Mouse (Mus musculus) gastrocnemius, postnatal 14 days (tissue): ENCODE results near the gene Wbp2. TPM values are rescaled to one million over a fixed set of nuclear protein-coding genes. Genes with fewer than 3 reads are reported as not detected.

ENCODE experiments used
- DNase-seq: peaks from one replicate; pipeline ENCODE4 v3.0.0; 2021; ENCODE audit warnings: mixed read lengths
- intact Hi-C: fragments of 180-260 bp; cut with DNase I; formaldehyde crosslinking; loops from one replicate; pipeline ENCODE4 v1.15.1; 2025; ENCODE audit warnings: low total_unique reads
- total RNA-seq, 2 experiments: library from RNA; stranded (reverse); gene quantifications; 2 replicates each; pipeline ENCODE4 v1.2.3; 2021

Wbp2 gene
- total RNA-seq, 2 experiments from 2014 or later, result 61.6 to 65.3 TPM

GRCm38 (mm10) chr11:116076266-116076540, 10.6 kb downstream of the Wbp2 start:
- no peak for DNase-seq
- intact Hi-C loops, result no loop called here

GRCm38 (mm10) chr11:116075539-116076265, 11.1 kb downstream of the Wbp2 start:
- intact Hi-C loops, result no loop called here

DNA sequence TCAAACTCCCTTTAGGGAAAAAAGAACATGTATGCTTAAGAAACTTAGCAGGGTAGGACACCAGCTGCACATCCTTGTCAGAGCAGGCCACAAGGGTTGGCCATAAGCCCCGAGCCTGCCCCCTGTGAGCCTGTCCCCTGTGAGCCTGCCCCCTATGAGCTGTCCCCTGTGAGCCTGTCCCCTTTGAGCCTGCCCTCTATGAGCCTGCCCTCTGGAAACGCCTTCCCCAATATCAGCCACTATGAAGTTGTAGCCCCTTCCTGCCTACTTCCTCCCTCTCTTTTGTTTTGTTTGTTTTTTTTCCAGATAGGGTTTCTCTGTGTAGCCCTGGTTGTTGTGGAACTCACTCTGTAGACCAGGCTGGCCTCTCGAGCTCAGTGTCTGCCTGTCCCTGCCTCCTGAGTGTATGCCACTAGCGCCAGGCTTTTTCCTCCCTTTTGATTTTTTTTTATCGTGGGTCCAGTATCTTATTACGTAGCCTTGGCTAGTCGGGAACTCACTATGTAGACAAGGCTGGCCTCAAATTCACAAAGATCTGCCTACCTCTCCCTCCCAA, 12.3 kb downstream of the Wbp2 start:
- intact Hi-C loops, result no loop called here
- DNase-seq, result no peak

More at GRCm38 (mm10) chr11:116075539-116076265, 11.1 kb downstream of the Wbp2 start:
- DNase-seq, result no peak

GRCm38 (mm10) chr11:116072608-116073007, 14.2 kb downstream of the Wbp2 start:
- DNase-seq, result no peak
- intact Hi-C loops, result no loop called here

DNA sequence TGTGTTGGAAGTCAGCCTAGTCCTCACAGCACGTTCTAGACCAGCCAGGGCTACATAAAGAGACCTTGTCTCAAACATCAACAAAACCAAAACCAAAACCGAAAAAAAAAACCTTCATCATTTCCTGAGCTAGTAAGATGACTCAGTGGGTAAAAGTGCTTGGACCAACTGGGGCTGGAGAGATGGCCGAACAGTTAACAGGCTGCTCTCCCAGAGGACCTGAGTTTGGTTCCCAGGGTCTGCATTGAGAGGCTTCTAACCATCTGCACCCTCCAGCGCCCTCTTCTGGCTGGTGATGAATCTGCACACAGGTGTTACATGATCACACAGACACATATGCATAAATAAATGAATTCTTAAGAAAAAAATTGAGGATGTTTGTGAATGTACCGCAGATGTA, 15.3 kb downstream of the Wbp2 start:
- DNase-seq, result no peak
- intact Hi-C loops, result no loop called here

DNA sequence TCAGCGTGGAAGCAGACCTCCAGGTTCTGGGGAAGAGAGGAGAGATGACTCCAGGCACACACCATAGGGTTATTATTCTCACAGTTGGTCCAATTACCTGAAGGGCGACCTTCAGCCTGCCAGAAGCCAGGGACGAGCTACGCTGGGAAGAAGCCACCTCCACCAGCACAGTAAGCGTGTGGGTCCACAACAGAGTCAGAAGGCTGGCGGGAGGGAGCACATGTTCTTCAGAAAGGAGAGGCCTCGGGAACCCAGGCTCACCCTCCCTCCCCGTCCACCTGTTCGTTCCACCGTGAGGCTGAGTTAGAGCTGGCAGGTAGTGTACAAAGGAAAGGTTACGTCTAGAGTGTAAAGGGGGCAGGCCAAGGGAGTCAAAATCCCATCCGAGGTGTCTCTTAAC, 21.4 kb downstream of the Wbp2 start:
- DNase-seq, result no peak
- intact Hi-C loops, result no loop called here

- intact Hi-C loops, result no loop called here
Observed at GRCm38 (mm10) chr11:116064187-116064867, 22.5 kb downstream of the Wbp2 start.

DNA sequence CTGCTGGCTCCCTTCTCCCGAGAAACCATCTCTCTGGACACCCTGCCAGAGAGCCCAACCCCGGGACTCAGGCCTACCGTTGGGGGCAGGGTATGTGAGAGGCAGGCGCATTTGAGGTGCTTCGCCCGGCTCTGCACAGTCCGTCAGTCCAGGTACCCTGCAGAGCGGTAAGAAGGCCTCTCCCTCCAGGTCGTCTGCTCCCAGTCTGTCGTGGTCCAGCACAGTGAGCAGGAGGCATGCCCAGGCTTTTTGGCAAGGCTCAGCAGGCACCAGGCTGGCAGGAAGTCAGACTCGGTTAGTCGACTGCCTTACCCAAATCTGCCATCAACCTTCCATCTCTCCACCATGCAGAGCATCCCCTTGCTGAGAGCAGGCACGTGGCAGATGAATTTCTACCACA, 23.2 kb downstream of the Wbp2 start:
- intact Hi-C loops, result no loop called here
- DNase-seq, result no peak

More at GRCm38 (mm10) chr11:116064187-116064867, 22.5 kb downstream of the Wbp2 start:
- no peak for DNase-seq

DNA sequence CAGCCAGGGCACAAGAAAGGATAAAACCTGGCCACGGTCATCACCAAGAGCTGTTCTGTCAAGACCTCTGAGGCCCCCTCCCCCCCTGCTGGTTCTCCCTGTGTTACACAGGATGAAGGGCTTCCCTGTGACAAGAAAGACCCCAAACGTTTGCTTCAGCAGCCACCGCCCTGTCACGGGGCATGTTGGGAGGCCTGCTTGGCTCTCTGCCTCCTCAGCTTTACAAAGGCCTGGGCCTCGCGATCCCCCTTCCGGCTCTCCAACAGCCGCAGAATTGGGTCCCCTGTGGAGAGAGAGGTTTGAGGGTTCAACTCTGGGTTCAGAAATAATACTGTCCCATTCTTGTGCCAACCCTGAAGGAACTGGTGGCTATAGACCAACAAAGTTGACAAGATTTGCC, 24.3 kb downstream of the Wbp2 start:
- intact Hi-C loops, result no loop called here
- no peak for DNase-seq

DNA sequence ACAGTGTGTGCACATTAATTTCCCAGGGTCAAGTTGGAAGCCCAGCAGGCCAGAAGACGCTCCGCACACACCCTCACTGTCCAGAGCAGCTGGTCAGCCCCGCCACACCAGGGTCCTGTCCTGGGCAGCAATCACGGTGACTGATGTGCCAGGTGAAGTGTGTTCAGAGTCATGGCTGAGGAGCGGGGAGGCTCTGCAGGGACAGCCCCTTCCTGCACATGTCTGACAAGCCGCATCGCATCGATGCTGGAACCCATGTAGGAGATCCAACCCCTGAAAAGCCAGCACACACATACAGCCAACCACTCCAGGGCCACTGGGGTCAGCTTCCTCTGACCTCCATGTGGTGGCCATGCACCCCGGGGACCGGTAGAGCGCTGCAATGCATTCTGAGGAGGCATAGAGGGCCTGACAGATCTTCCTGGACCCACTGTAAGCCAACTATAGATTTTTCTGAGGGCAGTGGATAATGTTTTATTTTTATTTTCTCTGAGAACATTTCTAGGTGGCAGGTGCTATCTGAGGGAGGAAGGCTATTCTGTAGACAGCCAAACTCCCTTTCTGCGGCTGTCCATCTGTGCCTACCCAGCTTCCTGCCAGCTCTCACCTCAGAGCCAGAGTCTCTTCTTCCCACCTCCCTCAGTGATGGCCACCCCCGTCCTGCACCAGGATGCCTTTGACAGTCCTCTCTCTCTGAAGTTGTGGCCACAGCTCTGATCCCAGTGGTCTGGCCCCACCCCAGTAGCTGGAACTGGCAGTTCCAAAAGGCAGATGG, 25.0 kb downstream of the Wbp2 start:
- intact Hi-C loops, result no loop called here

GRCm38 (mm10) chr11:116060596-116060995, 26.2 kb downstream of the Wbp2 start:
- intact Hi-C loops, result no loop called here
- DNase-seq, result no peak

More for the DNA sequence above, 25.0 kb downstream of the Wbp2 start:
- no peak for DNase-seq

DNA sequence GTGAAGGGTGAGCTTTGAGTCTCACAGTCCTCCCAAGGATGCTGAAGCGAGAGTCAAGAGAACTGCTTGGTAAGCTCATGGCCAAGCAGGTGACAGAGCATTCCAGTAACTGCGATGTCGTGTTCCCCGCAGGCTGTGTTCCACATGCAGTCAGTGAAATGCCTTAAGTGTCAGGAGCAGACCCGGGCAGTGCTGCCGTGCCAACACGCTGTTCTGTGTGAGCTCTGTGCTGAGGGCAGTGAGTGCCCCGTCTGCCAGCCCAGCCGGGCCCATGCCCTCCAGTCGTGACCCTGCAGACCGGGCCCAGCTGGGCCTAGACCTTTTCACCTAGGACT, 27.1 kb downstream of the Wbp2 start:
- intact Hi-C loops, result no loop called here
- DNase-seq, result no peak

- no peak for DNase-seq
- intact Hi-C loops, result no loop called here
Observed at GRCm38 (mm10) chr11:116058868-116059690, 27.7 kb downstream of the Wbp2 start.

DNA sequence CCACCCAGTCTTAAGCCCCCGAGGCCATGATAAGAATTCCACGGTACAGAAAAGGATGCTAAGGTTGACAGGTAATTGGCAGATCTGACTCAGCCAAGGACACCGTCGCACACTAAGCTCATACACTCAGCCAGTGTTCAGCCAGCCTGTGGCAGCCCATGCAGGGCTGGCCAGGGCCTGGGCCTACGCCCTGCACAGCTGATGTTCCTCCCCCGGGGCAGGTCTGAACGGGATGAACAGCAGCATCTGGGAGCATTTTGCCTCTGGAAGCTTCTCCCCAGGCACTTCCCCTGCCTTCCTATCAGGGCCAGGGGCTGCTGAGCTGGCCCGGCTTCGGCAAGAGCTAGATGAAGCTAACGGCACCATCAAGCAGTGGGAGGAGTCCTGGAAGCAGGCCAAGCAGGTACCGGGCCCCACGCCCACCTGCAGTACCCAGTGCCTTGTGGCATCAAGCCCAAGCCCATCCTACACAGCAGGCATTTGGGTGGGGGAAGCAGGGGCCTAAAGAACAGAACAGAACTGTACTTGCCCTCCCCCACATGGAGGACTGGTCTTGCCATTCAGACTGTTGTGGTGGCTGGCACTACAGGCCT, 28.7 kb downstream of the Wbp2 start:
- intact Hi-C loops, result no loop called here
- DNase-seq, result no peak

DNA sequence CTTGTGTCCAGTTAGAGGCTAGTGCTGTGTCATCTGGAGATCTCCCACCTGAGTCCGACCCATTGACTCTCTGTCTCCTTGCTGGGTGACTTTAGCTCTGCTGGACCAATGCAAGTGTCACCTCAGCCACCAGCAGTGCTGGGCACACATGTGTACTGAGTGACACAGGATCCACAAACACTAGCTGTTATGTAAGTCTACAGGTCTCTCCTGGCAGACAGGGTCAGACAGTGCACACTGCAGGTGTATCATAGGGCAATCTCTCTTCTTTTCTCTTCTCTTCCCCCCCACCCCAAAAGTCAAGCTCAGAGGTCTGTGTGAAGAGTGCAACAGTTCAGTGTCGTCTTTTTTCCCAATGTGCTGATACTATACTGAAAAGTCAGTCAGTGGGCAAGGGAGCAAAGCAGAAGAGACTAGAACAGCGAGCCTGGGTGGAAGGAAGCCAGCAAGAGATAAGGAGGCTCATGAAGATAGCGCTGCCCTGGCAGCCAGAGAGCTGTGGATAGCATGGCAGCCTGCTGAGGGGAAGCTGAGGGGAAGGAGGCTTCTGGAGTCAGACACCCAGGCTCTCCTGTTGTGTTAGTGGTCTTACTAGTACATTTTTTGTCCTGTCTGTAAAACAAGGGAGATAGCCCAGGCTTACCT, 29.4 kb downstream of the Wbp2 start:
- intact Hi-C loops, result no loop called here

DNA sequence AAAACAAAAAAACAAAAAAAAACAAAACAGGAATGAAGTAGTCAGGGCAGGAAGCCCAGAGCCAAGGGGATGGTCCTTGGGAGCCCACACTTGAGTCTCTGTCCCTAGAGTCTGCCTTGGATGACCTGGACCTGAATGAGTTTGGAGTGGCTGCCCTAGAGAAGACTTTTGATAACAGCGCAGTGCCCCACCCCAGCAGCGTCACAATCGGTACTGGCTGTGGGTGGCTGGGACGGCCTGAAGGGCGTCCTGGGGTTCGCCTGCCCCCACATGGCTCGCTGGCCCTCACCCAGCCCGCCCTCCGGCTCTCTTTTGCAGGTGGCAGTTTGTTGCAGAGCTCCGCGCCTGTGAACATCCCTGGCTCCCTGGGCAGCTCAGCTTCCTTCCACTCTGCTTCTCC, 30.9 kb downstream of the Wbp2 start:
- intact Hi-C loops, result no loop called here
- DNase-seq, result no peak

More for the DNA sequence above, 29.4 kb downstream of the Wbp2 start:
- DNase-seq, result no peak

DNA sequence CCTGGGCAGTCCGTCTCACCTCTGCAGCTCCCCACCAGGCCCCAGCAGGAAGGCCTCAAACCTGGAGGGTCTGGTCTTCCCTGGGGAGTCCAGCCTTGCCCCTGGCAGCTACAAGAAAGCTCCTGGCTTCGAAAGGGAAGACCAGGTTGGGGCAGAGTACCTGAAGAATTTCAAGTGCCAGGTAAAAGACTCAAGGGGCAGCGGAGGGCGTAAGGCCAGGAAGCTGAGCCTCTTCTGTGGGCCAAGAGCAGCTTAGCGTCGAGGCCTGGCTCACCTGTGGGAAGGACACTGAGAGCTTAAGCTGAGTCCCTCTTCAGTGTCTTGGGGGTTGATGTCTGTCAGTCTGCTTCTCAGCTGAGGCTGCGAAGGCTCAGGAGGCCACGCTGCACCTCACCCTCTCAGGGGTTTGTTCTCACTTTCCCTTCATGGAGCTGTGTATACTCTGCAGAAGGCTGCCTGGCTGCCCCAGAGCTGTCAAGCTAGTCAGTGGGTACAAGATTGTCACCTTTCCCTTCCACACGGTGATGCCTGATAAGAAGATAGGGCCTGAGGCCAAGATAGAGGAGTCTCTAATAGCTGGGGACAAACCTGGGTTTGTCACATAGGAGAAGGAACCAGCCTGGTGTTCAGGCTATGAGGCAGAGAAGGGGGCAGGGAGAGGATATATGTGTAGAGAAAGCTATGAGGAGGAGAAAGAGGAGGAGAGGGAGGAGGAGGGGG, 33.1 kb downstream of the Wbp2 start:
- intact Hi-C loops, result no loop called here
- no peak for DNase-seq

- intact Hi-C loops, result no loop called here
Observed at GRCm38 (mm10) chr11:116050196-116050595, 36.6 kb downstream of the Wbp2 start.

More at GRCm38 (mm10) chr11:116050196-116050595, 36.6 kb downstream of the Wbp2 start:
- no peak for DNase-seq
